Mouse (Mus musculus) lung, adult 2 months (tissue): ENCODE results near the gene Gm3839. TPM values are rescaled to one million over a fixed set of nuclear protein-coding genes. Genes with fewer than 3 reads are reported as not detected.
"Not testable (repeated sequence)": the region's sequence is repeated elsewhere in the genome, so short reads cannot be mapped to it uniquely, and the experiment has no call there.

ENCODE experiments used
- DNase-seq: peaks from one replicate; pipeline ENCODE4 v3.0.0; 2022
- H3K4me1 ChIP-seq: fragments of 200-500 bp; 2 replicates; pipeline ENCODE4 v1.6.1; 2011; ENCODE audit warnings: low read length; ENCODE audit not compliant: control insufficient read depth, insufficient read depth
- H3K4me3 ChIP-seq: fragments of 200-500 bp; replicated peaks from 2 replicates; pipeline ENCODE3; 2011; ENCODE audit warnings: low read depth, mild to moderate bottlenecking, control low read depth, low read length; ENCODE audit errors: extremely low read depth
- CTCF ChIP-seq: fragments of 200-500 bp; IDR thresholded peaks from 2 replicates; pipeline ENCODE4 v1.5.1; 2011; ENCODE audit warnings: mild to moderate bottlenecking, low read length, control low read depth; ENCODE audit not compliant: insufficient read depth
- POLR2A ChIP-seq: fragments of 200-500 bp; IDR thresholded peaks from 2 replicates; pipeline ENCODE4 v1.6.1; 2011; ENCODE audit warnings: low read depth, mild to moderate bottlenecking, control low read depth, low read length, borderline replicate concordance; ENCODE audit errors: extremely low read depth
- WGBS: fragments of 180-500 bp; shearing (Covaris S2); methylation state at CpG from one replicate; pipeline ENCODE4 v1.1.7; 2018; 5-methylcytosine and 5-hydroxymethylcytosine counted together
- polyA plus RNA-seq: library from polyadenylated mRNA; depleted of rRNA; stranded (reverse); fragments of >200 nt; gene quantifications from 2 replicates; pipeline ENCODE4 v1.2.3, GENCODE M21; 2012; rRNA removed

Gene Gm3839
- 0.15 TPM in 1 of 2 replicates, not detected in the other for polyA plus RNA-seq

DNA sequence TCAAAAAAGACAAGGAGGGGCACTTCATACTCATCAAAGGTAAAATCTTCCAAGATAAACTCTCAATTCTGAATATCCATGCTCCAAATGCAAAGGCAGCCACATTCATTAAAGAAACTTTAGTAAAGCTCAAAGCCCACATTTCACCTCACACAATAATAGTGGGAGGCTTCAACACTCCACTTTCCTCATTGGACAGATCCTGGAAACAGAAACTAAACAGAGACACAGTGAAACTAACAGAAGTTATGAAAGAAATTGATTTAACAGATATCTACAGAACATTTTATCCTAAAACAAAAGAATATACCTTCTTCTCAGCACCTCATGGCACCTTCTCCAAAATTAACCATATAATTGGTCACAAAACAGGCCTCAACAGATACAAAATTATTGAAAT lies at the start of gene Gm3839:
TSS of gene Gm3839 (minus strand) at position 101 of the 400 bp plus-strand sequence.
- not testable (repeated sequence) for H3K4me1 ChIP-seq, DNase-seq, H3K4me3 ChIP-seq

DNA sequence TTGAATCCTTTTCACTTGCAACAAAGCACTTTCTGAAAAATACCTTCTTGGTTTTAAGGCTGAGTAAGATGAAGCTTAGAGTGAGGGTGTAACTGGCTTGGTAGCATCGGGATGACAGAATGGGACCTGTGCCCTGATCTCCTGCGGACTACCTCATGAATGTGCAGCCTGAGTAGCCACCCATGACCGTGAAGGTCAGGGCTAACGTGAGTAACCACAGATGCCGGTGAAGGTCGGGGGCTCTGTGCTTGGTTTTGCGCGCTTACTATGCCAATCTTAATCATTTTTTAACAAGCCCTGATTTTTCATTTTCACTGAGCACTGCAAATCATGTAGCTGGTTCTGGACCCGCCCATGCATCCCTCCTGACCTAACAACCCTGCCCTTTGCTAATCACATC lies 49.1 kb upstream of the Gm3839 start:
- no peaks in the 10 kb centered on the region for H3K4me1 ChIP-seq
- no peak for DNase-seq
- WGBS, result 86% methylated on average over 9 of the region's 9 CpGs
- H3K4me3 ChIP-seq, result no peak overlapping the region
- TF ChIP-seq POLR2A (no peak), CTCF (no peak)

DNA sequence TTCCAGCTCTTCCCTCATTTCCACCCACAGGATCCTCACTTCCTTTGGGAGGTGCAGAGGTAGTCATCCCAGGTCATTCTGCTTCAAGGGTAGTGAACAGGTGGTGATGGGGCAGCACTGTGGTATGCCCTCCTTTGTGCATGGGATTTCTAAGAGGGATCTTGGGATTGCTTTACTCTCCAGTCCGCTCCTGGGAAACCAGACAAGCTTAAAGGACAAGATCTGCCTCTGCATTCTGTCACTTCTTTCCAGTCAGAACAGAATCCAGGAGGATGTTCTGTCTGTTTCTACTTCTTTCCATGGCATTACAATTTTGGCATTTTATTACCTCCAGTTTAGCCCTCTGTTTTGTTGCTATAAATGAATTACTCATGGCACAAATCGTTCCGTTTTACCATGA lies 21.3 kb upstream of the Gm3839 start:
- DNase-seq, result no peak
- 96% methylated on average over 3 of the region's 3 CpGs for WGBS
- TF ChIP-seq POLR2A (no peak), CTCF (no peak)
- no peak overlapping the region for H3K4me3 ChIP-seq
- H3K4me1 ChIP-seq, result no peaks in the 10 kb centered on the region

DNA sequence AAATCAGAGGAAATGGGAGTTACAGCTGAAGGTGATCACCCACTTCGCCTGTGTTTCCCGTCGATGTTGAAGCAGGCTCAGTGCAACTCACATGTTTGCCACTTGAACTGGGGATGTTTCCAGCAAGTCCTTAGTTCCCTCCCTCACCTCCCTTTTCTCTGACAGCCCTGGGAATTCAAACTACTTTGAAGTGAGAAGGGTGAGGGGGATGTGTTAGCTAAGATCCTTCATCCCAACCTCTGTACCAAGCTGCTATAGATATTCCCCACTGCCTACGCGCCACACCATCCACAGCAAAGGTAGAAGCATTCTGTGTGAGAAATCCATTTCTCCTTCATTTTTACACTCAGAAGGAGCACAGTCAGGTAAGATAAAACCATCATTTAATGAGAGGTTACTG lies 18.7 kb upstream of the Gm3839 start:
- no peak overlapping the region for H3K4me3 ChIP-seq
- TF ChIP-seq CTCF, result no peak
- TF ChIP-seq POLR2A, result no peak
- no peaks in the 10 kb centered on the region for H3K4me1 ChIP-seq
- DNase-seq, result no peak
- 70% methylated on average over 5 of the region's 5 CpGs for WGBS

DNA sequence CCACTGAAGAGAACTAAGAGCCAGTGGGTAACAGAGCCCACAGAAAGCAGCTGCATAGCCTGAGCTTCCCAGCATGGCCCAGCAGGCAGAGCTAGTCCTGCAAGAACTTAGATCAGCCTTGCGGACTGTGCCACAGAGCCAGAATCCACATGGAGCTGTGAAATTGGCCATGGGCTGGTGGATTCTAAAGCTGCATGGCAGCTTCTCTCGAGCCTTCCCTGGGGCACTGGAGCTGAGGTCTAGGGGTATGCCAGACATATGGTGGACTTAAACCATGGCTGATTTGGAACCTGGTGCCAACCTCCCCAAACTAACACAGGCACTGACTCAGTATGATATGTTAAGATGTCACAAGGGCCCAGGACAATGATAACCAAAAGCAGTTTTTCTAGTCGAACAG lies 10.4 kb downstream of the Gm3839 start:
- DNase-seq, result no peak
- TF ChIP-seq POLR2A (no peak), CTCF (no peak)
- H3K4me3 ChIP-seq, result no peak overlapping the region
- no peaks in the 10 kb centered on the region for H3K4me1 ChIP-seq
- WGBS, result 73% methylated on average over 3 of the region's 3 CpGs

DNA sequence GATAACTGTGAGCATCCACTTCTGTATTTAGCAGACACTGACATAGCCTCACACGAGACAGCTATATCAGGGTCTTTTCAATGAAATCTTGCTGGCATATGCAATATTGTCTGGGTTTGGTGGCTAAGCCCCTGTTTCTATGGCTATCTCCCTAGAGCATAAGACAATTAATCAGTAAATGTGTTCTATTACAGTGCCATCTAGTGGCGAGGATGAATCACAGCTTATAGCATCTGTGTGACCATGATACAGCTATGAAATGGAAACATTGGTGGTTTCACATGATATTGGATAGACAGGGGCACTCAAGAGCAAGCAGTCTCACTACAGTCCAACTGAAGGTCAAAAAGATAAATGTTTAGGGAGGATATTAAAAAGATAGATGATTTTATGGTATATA lies 26.5 kb downstream of the Gm3839 start:
- H3K4me1 ChIP-seq, result no peaks in the 10 kb centered on the region
- H3K4me3 ChIP-seq, result no peak overlapping the region
- no peak for DNase-seq
- 53% methylated on average over 2 of the region's 2 CpGs for WGBS
- TF ChIP-seq POLR2A, result no peak

DNA sequence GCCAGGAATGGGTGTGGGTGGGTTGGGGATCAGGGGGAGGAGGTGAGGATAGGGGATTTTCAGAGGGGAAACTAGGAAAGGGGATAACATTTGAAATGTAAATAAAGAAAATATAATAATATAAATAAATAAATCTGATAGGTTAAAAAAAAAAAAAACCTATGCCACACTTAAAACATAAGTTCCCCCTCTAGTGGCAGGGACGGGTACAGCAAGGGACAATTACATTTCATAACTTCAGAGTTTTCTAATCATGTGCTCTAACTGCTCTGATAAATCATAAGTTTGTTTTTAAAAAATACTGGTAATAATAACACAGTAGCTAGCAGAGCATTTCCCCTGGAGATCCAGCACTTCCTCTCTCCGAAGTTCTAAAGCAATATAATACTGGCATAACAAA lies 49.4 kb downstream of the Gm3839 start:
- H3K4me1 ChIP-seq, result no peaks in the 10 kb centered on the region
- WGBS, result 24% methylated on average over 2 of the region's 2 CpGs
- TF ChIP-seq CTCF (no peak), POLR2A (no peak)
- no peak overlapping the region for H3K4me3 ChIP-seq
- peak; percentile 10 for DNase-seq

DNA sequence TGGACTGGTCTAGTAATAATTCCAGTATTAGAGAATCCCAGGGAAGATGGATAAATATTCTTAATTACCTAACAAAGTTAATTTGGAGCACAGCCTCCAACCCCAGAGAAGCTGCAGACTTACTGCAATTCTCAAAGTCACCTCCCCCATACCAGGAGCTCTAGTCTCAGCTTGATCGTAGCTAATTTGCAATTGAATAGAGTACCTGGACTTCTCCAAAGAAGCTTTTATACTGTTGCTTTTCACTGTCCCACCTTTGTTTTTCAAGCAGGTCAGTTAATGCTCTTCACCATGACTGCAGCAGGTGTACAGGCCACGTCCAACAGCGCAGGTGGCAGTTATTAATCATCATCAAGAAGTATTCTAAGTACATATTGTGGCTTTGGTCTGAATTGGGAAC lies 68.6 kb downstream of the Gm3839 start:
- WGBS, result 81% methylated on average over 3 of the region's 3 CpGs

DNA sequence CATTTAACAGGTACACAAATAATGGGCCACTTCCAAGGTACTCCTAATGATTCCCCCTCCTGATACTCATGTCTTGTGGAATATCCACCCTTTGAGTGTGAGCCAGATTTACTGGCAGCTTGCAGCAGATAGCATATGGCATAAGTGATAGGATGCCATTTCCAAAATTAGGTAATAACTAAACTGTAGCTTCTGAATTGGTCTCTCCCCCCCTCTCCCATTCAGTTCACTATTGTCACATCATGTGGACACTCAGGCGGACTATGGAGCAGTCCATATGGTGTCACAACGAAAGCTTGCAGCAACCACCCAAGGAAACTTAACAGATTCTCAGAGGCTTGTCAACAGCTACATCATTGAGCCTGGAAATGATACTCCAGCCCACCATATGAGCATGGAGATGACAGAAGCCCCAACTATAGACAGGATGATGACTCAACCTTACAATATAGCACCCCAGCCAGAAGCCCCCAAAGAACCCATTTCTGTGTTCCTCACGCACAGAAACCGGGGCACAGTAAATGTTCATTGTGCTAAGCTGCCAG lies 99.3 kb downstream of the Gm3839 start:
- WGBS, result 92% methylated on average over 4 of the region's 4 CpGs
- TF ChIP-seq CTCF (no peak), POLR2A (no peak)
- no peaks in the 10 kb centered on the region for H3K4me1 ChIP-seq
- no peak overlapping the region for H3K4me3 ChIP-seq
- no peak for DNase-seq

More for the DNA sequence above, 68.6 kb downstream of the Gm3839 start:
- DNase-seq, H3K4me3 ChIP-seq, H3K4me1 ChIP-seq: not testable (repeated sequence)

DNA sequence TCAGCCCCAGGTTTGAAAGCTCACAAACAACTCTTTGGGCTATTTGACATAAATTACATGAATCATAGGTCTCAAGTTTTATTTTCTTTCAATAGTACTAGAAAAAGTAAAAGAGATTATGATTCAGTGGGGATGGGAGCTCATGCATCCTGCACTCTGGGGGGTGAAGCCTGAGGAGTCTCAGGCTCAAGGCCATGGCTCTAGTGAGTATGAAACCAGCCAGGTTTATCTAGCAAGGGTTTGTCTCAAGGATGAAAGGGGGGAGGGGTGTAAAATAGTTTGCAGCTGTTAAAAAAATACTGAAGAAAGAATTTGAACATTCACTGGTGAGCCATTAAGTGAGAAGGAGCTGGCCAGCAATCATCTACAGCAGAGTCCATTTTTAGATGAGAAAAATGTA lies 108.5 kb downstream of the Gm3839 start:
- no peak for DNase-seq
- Histone ChIP-seq H3K4me3 (no peak overlapping the region), H3K4me1 (no peaks in the 10 kb centered on the region)
- no peak for TF ChIP-seq CTCF

DNA sequence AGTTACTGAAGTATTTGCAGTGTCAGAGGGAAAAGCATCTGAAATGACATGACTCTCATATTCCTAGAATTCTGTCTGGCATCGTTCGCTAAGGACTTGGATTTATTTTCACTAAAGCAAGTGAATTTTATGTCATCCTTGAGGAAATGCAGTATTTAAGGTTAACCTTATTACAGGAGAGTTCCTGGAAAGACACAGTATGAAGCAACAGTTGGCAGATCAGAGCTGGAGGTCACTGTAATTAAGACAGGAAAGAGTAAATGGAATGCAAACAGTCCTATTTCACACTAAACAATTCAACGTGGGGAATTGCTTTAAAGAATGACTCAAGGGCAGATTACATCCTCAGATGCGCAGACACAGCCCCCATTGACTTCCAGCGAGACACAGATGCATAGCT lies 112.0 kb downstream of the Gm3839 start:
- no peaks in the 10 kb centered on the region for H3K4me1 ChIP-seq
- 50% methylated on average over 5 of the region's 5 CpGs for WGBS
- TF ChIP-seq CTCF, result no peak
- no peak for TF ChIP-seq POLR2A
- DNase-seq, result no peak
- no peak overlapping the region for H3K4me3 ChIP-seq
